Mouse (Mus musculus): ENCODE measurements around the gene Dnaic2. TPM values are rescaled to one million over a fixed set of nuclear protein-coding genes. Genes with fewer than 3 reads are reported as not detected.

The Dnaic2 gene
- polyA plus RNA-seq, 1 experiment from 2014 or later = not detected

- H3K27me3 ChIP-seq (replicated peaks; ENCODE audit: control insufficient read depth, insufficient read depth, low read length) = peaks cover 26% of the 10 kb centered on the region
- peak; percentile 70 for DNase-seq (ENCODE audit: low spot score)
- no peaks in the 10 kb centered on the region for H3K9me3 ChIP-seq (ENCODE audit: control insufficient read depth, low read length)
- no peaks in the 10 kb centered on the region for H3K4me1 ChIP-seq (replicated peaks; ENCODE audit: control insufficient read depth, insufficient read depth, low read length)
- H3K27ac ChIP-seq (ENCODE audit: low read depth, low read length) = no peak within 1 kb of the TSS
- H3K9ac ChIP-seq (ENCODE audit: low read depth, low read length) = peak within 1 kb of the TSS; percentile 23; the same call in 1 of the 2 replicates
- ATAC-seq (replicated peaks; ENCODE audit: low FRiP score) = peak; percentile 81
- peak within 1 kb of the TSS; percentile 47 for H3K4me3 ChIP-seq (ENCODE audit: low read depth, low read length)
- H3K4me2 ChIP-seq = peak within 1 kb of the TSS; percentile 82
- H3K36me3 ChIP-seq (ENCODE audit: control insufficient read depth, insufficient read depth, low read length) = no peaks in the 10 kb centered on the region
- 4% methylated on average over 49 of the region's 51 CpGs for WGBS
These were observed 37.9 kb downstream of the Dnaic2 start, which contains the start of gene Kif19a for GRCm38 (mm10) chr11:114764820-114765818. Kif19a (plus strand) TSS chr11:114765388.

GRCm38 (mm10) chr11:114769911-114770310, 42.7 kb downstream of the Dnaic2 start:
- H3K9ac ChIP-seq (ENCODE audit: low read depth, low read length) = no peak overlapping the region
- H3K27ac ChIP-seq (ENCODE audit: low read depth, low read length) = no peak overlapping the region
- DNase-seq (ENCODE audit: low spot score) = no peak
- peaks cover 26% of the 10 kb centered on the region for H3K27me3 ChIP-seq (replicated peaks; ENCODE audit: control insufficient read depth, insufficient read depth, low read length)
- no peaks in the 10 kb centered on the region for H3K9me3 ChIP-seq (ENCODE audit: control insufficient read depth, low read length)
- H3K36me3 ChIP-seq (ENCODE audit: control insufficient read depth, insufficient read depth, low read length) = no peaks in the 10 kb centered on the region
- 61% methylated on average over 6 of the region's 6 CpGs for WGBS
- H3K4me2 ChIP-seq = no peak overlapping the region
- H3K4me3 ChIP-seq (ENCODE audit: low read depth, low read length) = no peak overlapping the region
- ATAC-seq (replicated peaks; ENCODE audit: low FRiP score) = no peak
- no peaks in the 10 kb centered on the region for H3K4me1 ChIP-seq (replicated peaks; ENCODE audit: control insufficient read depth, insufficient read depth, low read length)

- H3K9me3 ChIP-seq (ENCODE audit: control insufficient read depth, low read length) = no peaks in the 10 kb centered on the region
- WGBS = 62% methylated on average over 2 of the region's 2 CpGs
- no peak overlapping the region for H3K27ac ChIP-seq (ENCODE audit: low read depth, low read length)
- DNase-seq (ENCODE audit: low spot score) = no peak
- no peaks in the 10 kb centered on the region for H3K36me3 ChIP-seq (ENCODE audit: control insufficient read depth, insufficient read depth, low read length)
- no peak for ATAC-seq (replicated peaks; ENCODE audit: low FRiP score)
- no peak overlapping the region for H3K4me3 ChIP-seq (ENCODE audit: low read depth, low read length)
- H3K4me1 ChIP-seq (replicated peaks; ENCODE audit: control insufficient read depth, insufficient read depth, low read length) = no peaks in the 10 kb centered on the region
- no peak overlapping the region for H3K4me2 ChIP-seq
- peaks cover 12% of the 10 kb centered on the region for H3K27me3 ChIP-seq (replicated peaks; ENCODE audit: control insufficient read depth, insufficient read depth, low read length)
- no peak overlapping the region for H3K9ac ChIP-seq (ENCODE audit: low read depth, low read length)
These were observed 44.7 kb downstream of the Dnaic2 start for GRCm38 (mm10) chr11:114771896-114772295.

GRCm38 (mm10) chr11:114780076-114780475, 52.9 kb downstream of the Dnaic2 start:
- H3K9ac ChIP-seq (ENCODE audit: low read depth, low read length) = no peak overlapping the region
- H3K36me3 ChIP-seq (ENCODE audit: control insufficient read depth, insufficient read depth, low read length) = no peaks in the 10 kb centered on the region
- ATAC-seq (replicated peaks; ENCODE audit: low FRiP score) = no peak
- H3K9me3 ChIP-seq (ENCODE audit: control insufficient read depth, low read length) = no peaks in the 10 kb centered on the region
- no peak overlapping the region for H3K27ac ChIP-seq (ENCODE audit: low read depth, low read length)
- H3K4me1 ChIP-seq (replicated peaks; ENCODE audit: control insufficient read depth, insufficient read depth, low read length) = no peaks in the 10 kb centered on the region
- no peak overlapping the region for H3K4me3 ChIP-seq (ENCODE audit: low read depth, low read length)
- DNase-seq (ENCODE audit: low spot score) = no peak
- H3K27me3 ChIP-seq (replicated peaks; ENCODE audit: control insufficient read depth, insufficient read depth, low read length) = peaks cover 25% of the 10 kb centered on the region
- H3K4me2 ChIP-seq = no peak overlapping the region
- 33% methylated on average over 9 of the region's 9 CpGs for WGBS

- peaks cover 78% of the 10 kb centered on the region for H3K27me3 ChIP-seq (replicated peaks; ENCODE audit: control insufficient read depth, insufficient read depth, low read length)
- H3K4me1 ChIP-seq (replicated peaks; ENCODE audit: control insufficient read depth, insufficient read depth, low read length) = peaks cover 6% of the 10 kb centered on the region
- H3K9me3 ChIP-seq (ENCODE audit: control insufficient read depth, low read length) = no peaks in the 10 kb centered on the region
- no peaks in the 10 kb centered on the region for H3K36me3 ChIP-seq (ENCODE audit: control insufficient read depth, insufficient read depth, low read length)
- no peak overlapping the region for H3K4me3 ChIP-seq (ENCODE audit: low read depth, low read length)
- H3K4me2 ChIP-seq = peak overlapping the region; percentile 52
- no peak overlapping the region for H3K27ac ChIP-seq (ENCODE audit: low read depth, low read length)
- no peak overlapping the region for H3K9ac ChIP-seq (ENCODE audit: low read depth, low read length)
- 40% methylated on average over 10 of the region's 10 CpGs for WGBS
- DNase-seq (ENCODE audit: low spot score) (no peak), ATAC-seq (replicated peaks; ENCODE audit: low FRiP score) (no peak)
These were observed 58.7 kb downstream of the Dnaic2 start for GRCm38 (mm10) chr11:114785892-114786291.

GRCm38 (mm10) chr11:114786326-114786725, 59.1 kb downstream of the Dnaic2 start:
- WGBS = 5% methylated on average over 43 of the region's 43 CpGs
- DNase-seq (ENCODE audit: low spot score) (no peak), ATAC-seq (replicated peaks; ENCODE audit: low FRiP score) (no peak)
- Histone ChIP-seq H3K36me3 (ENCODE audit: control insufficient read depth, insufficient read depth, low read length) (no peaks in the 10 kb centered on the region), H3K27me3 (replicated peaks; ENCODE audit: control insufficient read depth, insufficient read depth, low read length) (peaks cover 78% of the 10 kb centered on the region), H3K4me3 (ENCODE audit: low read depth, low read length) (0 out of 2 replicates have a peak overlapping the region, but pooled peaks have one; percentile 17), H3K27ac (ENCODE audit: low read depth, low read length) (no peak overlapping the region), H3K4me1 (replicated peaks; ENCODE audit: control insufficient read depth, insufficient read depth, low read length) (peaks cover 6% of the 10 kb centered on the region), H3K9ac (ENCODE audit: low read depth, low read length) (no peak overlapping the region), H3K4me2 (peak overlapping the region; percentile 52), H3K9me3 (ENCODE audit: control insufficient read depth, low read length) (no peaks in the 10 kb centered on the region)

- no peak overlapping the region for H3K4me3 ChIP-seq (ENCODE audit: low read depth, low read length)
- H3K27ac ChIP-seq (ENCODE audit: low read depth, low read length) = no peak overlapping the region
- H3K4me2 ChIP-seq = no peak overlapping the region
- 73% methylated on average over 3 of the region's 3 CpGs for WGBS
- H3K27me3 ChIP-seq (replicated peaks; ENCODE audit: control insufficient read depth, insufficient read depth, low read length) = peaks cover 87% of the 10 kb centered on the region
- ATAC-seq (replicated peaks; ENCODE audit: low FRiP score) = no peak
- H3K9me3 ChIP-seq (ENCODE audit: control insufficient read depth, low read length) = no peaks in the 10 kb centered on the region
- no peak for DNase-seq (ENCODE audit: low spot score)
- H3K36me3 ChIP-seq (ENCODE audit: control insufficient read depth, insufficient read depth, low read length) = no peaks in the 10 kb centered on the region
- H3K9ac ChIP-seq (ENCODE audit: low read depth, low read length) = no peak overlapping the region
- peaks cover 14% of the 10 kb centered on the region for H3K4me1 ChIP-seq (replicated peaks; ENCODE audit: control insufficient read depth, insufficient read depth, low read length)
These were observed 60.4 kb downstream of the Dnaic2 start for GRCm38 (mm10) chr11:114787611-114788010.

GRCm38 (mm10) chr11:114789061-114789714, 62.0 kb downstream of the Dnaic2 start:
- Histone ChIP-seq H3K36me3 (ENCODE audit: control insufficient read depth, insufficient read depth, low read length) (no peaks in the 10 kb centered on the region), H3K27ac (ENCODE audit: low read depth, low read length) (no peak overlapping the region), H3K27me3 (replicated peaks; ENCODE audit: control insufficient read depth, insufficient read depth, low read length) (peaks cover 99% of the 10 kb centered on the region), H3K4me2 (peak overlapping the region; percentile 38), H3K4me1 (replicated peaks; ENCODE audit: control insufficient read depth, insufficient read depth, low read length) (peaks cover 14% of the 10 kb centered on the region), H3K4me3 (ENCODE audit: low read depth, low read length) (no peak overlapping the region), H3K9me3 (ENCODE audit: control insufficient read depth, low read length) (no peaks in the 10 kb centered on the region), H3K9ac (ENCODE audit: low read depth, low read length) (no peak overlapping the region)
- DNase-seq (ENCODE audit: low spot score) (peak; percentile 82), ATAC-seq (replicated peaks; ENCODE audit: low FRiP score) (peak; percentile 46; the same call in 1 of the 2 replicates)
- WGBS = 8% methylated on average over 30 of the region's 30 CpGs
